Mouse (Mus musculus) stomach, embryonic 16.5 days (tissue): ENCODE results near the gene Carmil1. TPM values are rescaled to one million over a fixed set of nuclear protein-coding genes. Genes with fewer than 3 reads are reported as not detected.

Source experiments
- ATAC-seq: fragments of 200-750 bp; cut with Nextera tagmentation; 2 replicates; pipeline ENCODE4 v1.8.0; 2017; ENCODE audit warnings: moderate number of reproducible peaks, moderate TSS enrichment; ENCODE audit not compliant: insufficient read depth, low FRiP score
- H3K27ac ChIP-seq: fragments of 300-500 bp; sonication (generic); 2 replicates; pipeline ENCODE4 v1.5.1; 2014; ENCODE audit warnings: low read length
- H3K27me3 ChIP-seq: fragments of 300-500 bp; sonication (generic); 2 replicates; pipeline ENCODE4 v1.6.1; 2014; ENCODE audit warnings: low read length, control low read depth, mixed read lengths; ENCODE audit not compliant: control insufficient read depth, insufficient read depth
- H3K36me3 ChIP-seq: fragments of 300-500 bp; sonication (generic); 2 replicates; pipeline ENCODE4 v1.6.1; 2014; ENCODE audit warnings: low read length; ENCODE audit not compliant: control insufficient read depth, insufficient read depth
- H3K4me1 ChIP-seq: fragments of 300-500 bp; sonication (generic); 2 replicates; pipeline ENCODE4 v1.6.1; 2014; ENCODE audit warnings: low read length, control low read depth, mixed read lengths; ENCODE audit not compliant: control insufficient read depth, insufficient read depth
- H3K4me2 ChIP-seq: fragments of 300-500 bp; sonication (generic); 2 replicates; pipeline ENCODE4 v1.6.1; 2014; ENCODE audit warnings: low read depth, low read length, mixed read lengths
- H3K4me3 ChIP-seq: fragments of 300-500 bp; sonication (generic); replicated peaks from 2 replicates; pipeline ENCODE4 v1.5.1; 2014; ENCODE audit warnings: mild to moderate bottlenecking, low read length
- H3K9ac ChIP-seq: fragments of 300-500 bp; sonication (generic); 2 replicates; pipeline ENCODE4 v1.6.1; 2014; ENCODE audit warnings: low read length
- H3K9me3 ChIP-seq: fragments of 300-500 bp; sonication (generic); replicated peaks from 2 replicates; pipeline ENCODE4 v1.6.1; 2016; ENCODE audit warnings: low read length, control low read depth; ENCODE audit not compliant: control insufficient read depth
- WGBS: fragments of 180-500 bp; shearing (Covaris S2); extraction: QIAGEN DNeasy Blood & Tissue Kit; methylation state at CpG from one replicate; pipeline ENCODE4 v1.1.7; 2014; 5-methylcytosine and 5-hydroxymethylcytosine counted together
- polyA plus RNA-seq: library from polyadenylated mRNA; unstranded; fragments of >200 nt; fragmentation: Nextera tagmentation; extraction: Ambion mirVana; gene quantifications from 2 replicates; pipeline ENCODE4 v1.2.1, GENCODE M21; 2015

Gene Carmil1
- polyA plus RNA-seq, 1 experiment from 2014 or later: 41.6 TPM

GRCm38 (mm10) chr13:24100516-24101094 lies 180.0 kb downstream of the Carmil1 start:
- Histone ChIP-seq H3K27me3 (no peaks in the 10 kb centered on the region), H3K4me2 (no peak overlapping the region), H3K27ac (no peak overlapping the region), H3K4me1 (no peaks in the 10 kb centered on the region), H3K36me3 (no peaks in the 10 kb centered on the region), H3K4me3 (no peak overlapping the region), H3K9me3 (no peaks in the 10 kb centered on the region), H3K9ac (no peak overlapping the region)
- ATAC-seq: no peak
- 85% methylated on average over 11 of the region's 11 CpGs for WGBS

GRCm38 (mm10) chr13:24096573-24096972 lies 184.0 kb downstream of the Carmil1 start:
- Histone ChIP-seq H3K9ac (no peak overlapping the region), H3K27ac (no peak overlapping the region), H3K27me3 (no peaks in the 10 kb centered on the region), H3K4me3 (no peak overlapping the region), H3K36me3 (no peaks in the 10 kb centered on the region), H3K4me2 (no peak overlapping the region), H3K9me3 (no peaks in the 10 kb centered on the region), H3K4me1 (no peaks in the 10 kb centered on the region)
- no peak for ATAC-seq
- WGBS: 86% methylated on average over 6 of the region's 6 CpGs

GRCm38 (mm10) chr13:24094825-24095547 lies 185.6 kb downstream of the Carmil1 start:
- Histone ChIP-seq H3K4me1 (no peaks in the 10 kb centered on the region), H3K9ac (no peak overlapping the region), H3K9me3 (no peaks in the 10 kb centered on the region), H3K36me3 (no peaks in the 10 kb centered on the region), H3K27ac (no peak overlapping the region), H3K4me3 (no peak overlapping the region), H3K27me3 (no peaks in the 10 kb centered on the region), H3K4me2 (no peak overlapping the region)
- 81% methylated on average over 6 of the region's 6 CpGs for WGBS
- no peak for ATAC-seq

GRCm38 (mm10) chr13:24093108-24093507 lies 187.5 kb downstream of the Carmil1 start:
- Histone ChIP-seq H3K4me1 (no peaks in the 10 kb centered on the region), H3K9me3 (no peaks in the 10 kb centered on the region), H3K27ac (no peak overlapping the region), H3K4me3 (no peak overlapping the region), H3K9ac (no peak overlapping the region), H3K27me3 (no peaks in the 10 kb centered on the region), H3K4me2 (no peak overlapping the region), H3K36me3 (no peaks in the 10 kb centered on the region)
- WGBS: 81% methylated on average over 3 of the region's 3 CpGs
- ATAC-seq: no peak

GRCm38 (mm10) chr13:24092073-24092472 lies 188.5 kb downstream of the Carmil1 start:
- H3K4me3 ChIP-seq: no peak overlapping the region
- H3K9ac ChIP-seq: no peak overlapping the region
- H3K4me2 ChIP-seq: no peak overlapping the region
- H3K27me3 ChIP-seq: no peaks in the 10 kb centered on the region
- no peaks in the 10 kb centered on the region for H3K4me1 ChIP-seq
- no peak for ATAC-seq
- no peaks in the 10 kb centered on the region for H3K36me3 ChIP-seq
- no peaks in the 10 kb centered on the region for H3K9me3 ChIP-seq
- no peak overlapping the region for H3K27ac ChIP-seq
- 80% methylated on average over 5 of the region's 5 CpGs for WGBS

GRCm38 (mm10) chr13:24082153-24082552 lies 198.4 kb downstream of the Carmil1 start:
- ATAC-seq: no peak
- Histone ChIP-seq H3K9me3 (no peaks in the 10 kb centered on the region), H3K27ac (no peak overlapping the region), H3K4me2 (no peak overlapping the region), H3K4me3 (no peak overlapping the region), H3K36me3 (no peaks in the 10 kb centered on the region), H3K4me1 (no peaks in the 10 kb centered on the region), H3K9ac (no peak overlapping the region), H3K27me3 (no peaks in the 10 kb centered on the region)
- 78% methylated on average over 4 of the region's 4 CpGs for WGBS

- no peak overlapping the region for H3K27ac ChIP-seq
- ATAC-seq: no peak
- no peaks in the 10 kb centered on the region for H3K4me1 ChIP-seq
- H3K27me3 ChIP-seq: no peaks in the 10 kb centered on the region
- no peaks in the 10 kb centered on the region for H3K9me3 ChIP-seq
- no peak overlapping the region for H3K4me2 ChIP-seq
- no peak overlapping the region for H3K9ac ChIP-seq
- no peaks in the 10 kb centered on the region for H3K36me3 ChIP-seq
- no peak overlapping the region for H3K4me3 ChIP-seq
- WGBS: 84% methylated on average over 7 of the region's 7 CpGs
These were observed 198.9 kb downstream of the Carmil1 start for GRCm38 (mm10) chr13:24081698-24082097.

GRCm38 (mm10) chr13:24072588-24072987 lies 208.0 kb downstream of the Carmil1 start:
- 93% methylated on average over 10 of the region's 10 CpGs for WGBS
- no peak overlapping the region for H3K4me2 ChIP-seq
- ATAC-seq: no peak
- no peak overlapping the region for H3K4me3 ChIP-seq
- H3K9ac ChIP-seq: no peak overlapping the region
- H3K4me1 ChIP-seq: no peaks in the 10 kb centered on the region
- no peaks in the 10 kb centered on the region for H3K36me3 ChIP-seq
- no peaks in the 10 kb centered on the region for H3K9me3 ChIP-seq
- H3K27me3 ChIP-seq: no peaks in the 10 kb centered on the region
- no peak overlapping the region for H3K27ac ChIP-seq

GRCm38 (mm10) chr13:24067553-24067952 lies 213.0 kb downstream of the Carmil1 start:
- 81% methylated on average over 8 of the region's 8 CpGs for WGBS
- 0 out of 2 replicates have a peak, but pooled peaks cover 4% of the 10 kb centered on the region for H3K36me3 ChIP-seq
- no peaks in the 10 kb centered on the region for H3K4me1 ChIP-seq
- no peak overlapping the region for H3K4me2 ChIP-seq
- no peak overlapping the region for H3K9ac ChIP-seq
- no peak overlapping the region for H3K4me3 ChIP-seq
- no peaks in the 10 kb centered on the region for H3K27me3 ChIP-seq
- no peak overlapping the region for H3K27ac ChIP-seq
- H3K9me3 ChIP-seq: no peaks in the 10 kb centered on the region
- ATAC-seq: no peak
